Mouse (Mus musculus) MEL (cell line): ENCODE measurements at regions not wholly inside any gene's neighbourhood (a gene's known extent, or its start where the extent isn't known, plus 50 kb on each side); places are given as distances from the start of the nearest gene placed in this dataset.

Experiments used
- DNase-seq: peaks from one replicate; pipeline ENCODE4 v3.0.0; 2011; ENCODE audit warnings: low read depth, low spot score
- H3K27ac ChIP-seq: 2 replicates; pipeline ENCODE4 v1.5.1; 2012; ENCODE audit warnings: low read depth, mild to moderate bottlenecking, control low read depth, low read length, moderate library complexity; ENCODE audit not compliant: control insufficient read depth
- H3K27me3 ChIP-seq, 2 experiments: fragments of 150-350 bp in 1 of 2; sonication (generic) in 1 of 2; 2 replicates each; pipeline ENCODE4 v1.6.1; 2012; ENCODE audit warnings: low read length in 2 of 2, mild to moderate bottlenecking in 2 of 2, improper control_type of control experiment in 1 of 2, moderate library complexity in 1 of 2; ENCODE audit not compliant: insufficient read depth in 2 of 2, control insufficient read depth in 1 of 2
- H3K36me3 ChIP-seq, 2 experiments: 2 replicates each; pipeline ENCODE4 v1.6.1; 2012 to 2014; ENCODE audit warnings: low read length in 2 of 2, improper control_type of control experiment in 1 of 2, inconsistent platforms in 1 of 2, mild to moderate bottlenecking in 1 of 2; ENCODE audit not compliant: insufficient read depth in 2 of 2, control insufficient read depth in 1 of 2
- H3K4me1 ChIP-seq, 2 experiments: fragments of 150-350 bp in 1 of 2; sonication (generic) in 1 of 2; 2 replicates each; pipeline ENCODE4 v1.6.1; 2012; ENCODE audit warnings: low read length in 2 of 2, improper control_type of control experiment in 1 of 2, mild to moderate bottlenecking in 1 of 2; ENCODE audit not compliant: insufficient read depth in 2 of 2, control insufficient read depth in 1 of 2
- H3K4me3 ChIP-seq, 2 experiments: fragments of 150-350 bp in 1 of 2; sonication (generic) in 1 of 2; 2 replicates each; pipeline ENCODE4 v1.5.1; 2012; ENCODE audit warnings: low read depth in 2 of 2, low read length in 2 of 2, mild to moderate bottlenecking in 2 of 2, moderate library complexity in 2 of 2, control low read depth in 1 of 2, improper control_type of control experiment in 1 of 2; ENCODE audit not compliant: control insufficient read depth in 1 of 2, insufficient read depth in 1 of 2
- H3K79me2 ChIP-seq: 2 replicates; pipeline ENCODE4 v1.6.1; 2012; ENCODE audit warnings: mild to moderate bottlenecking, low read length, moderate library complexity; ENCODE audit not compliant: control insufficient read depth, poor library complexity, insufficient read depth
- H3K9ac ChIP-seq: 2 replicates; pipeline ENCODE4 v1.6.1; 2012; ENCODE audit warnings: low read depth, mild to moderate bottlenecking, control low read depth, low read length, moderate library complexity; ENCODE audit not compliant: control insufficient read depth, poor library complexity, severe bottlenecking
- H3K9me3 ChIP-seq: fragments of 150-350 bp; sonication (generic); replicated peaks from 2 replicates; pipeline ENCODE4 v1.6.1; 2012; ENCODE audit warnings: mild to moderate bottlenecking, low read length, improper control_type of control experiment, moderate library complexity; ENCODE audit not compliant: insufficient read depth
- CTCF ChIP-seq, 3 experiments: IDR thresholded peaks in 2 of 3; conservative IDR thresholded peaks in 1 of 3; 2 replicates each; pipeline ENCODE4 v1.5.1; 2011 to 2012; ENCODE audit warnings: low read length in 3 of 3, low read depth in 2 of 3, mild to moderate bottlenecking in 2 of 3, improper control_type of control experiment in 1 of 3, inconsistent platforms in 1 of 3, mixed read lengths in 1 of 3, moderate library complexity in 1 of 3; ENCODE audit not compliant: control insufficient read depth in 1 of 3, insufficient read depth in 1 of 3, poor library complexity in 1 of 3, severe bottlenecking in 1 of 3
- E2F4 ChIP-seq: IDR thresholded peaks from 2 replicates; pipeline ENCODE4 v1.6.1; 2011; ENCODE audit warnings: low read depth, low read length, improper control_type of control experiment, borderline replicate concordance
- ELF1 ChIP-seq: IDR thresholded peaks from 2 replicates; pipeline ENCODE4 v1.6.1; 2014; ENCODE audit warnings: low read depth, mild to moderate bottlenecking, inconsistent platforms, low read length, improper control_type of control experiment, moderate library complexity
- ETS1 ChIP-seq: IDR thresholded peaks from 2 replicates; pipeline ENCODE4 v1.6.1; 2012; ENCODE audit warnings: low read depth, mild to moderate bottlenecking, inconsistent platforms, low read length, improper control_type of control experiment, moderate library complexity
- GABPA ChIP-seq: IDR thresholded peaks from 2 replicates; pipeline ENCODE4 v1.6.1; 2012; ENCODE audit warnings: low read depth, mild to moderate bottlenecking, inconsistent platforms, low read length, improper control_type of control experiment, moderate library complexity
- GATA1 ChIP-seq: IDR thresholded peaks from 2 replicates; pipeline ENCODE4 v1.6.1; 2011; ENCODE audit warnings: low read depth, low read length, improper control_type of control experiment
- JUND ChIP-seq: IDR thresholded peaks from 2 replicates; pipeline ENCODE4 v1.6.1; 2011; ENCODE audit warnings: low read depth, mild to moderate bottlenecking, improper control_type of control experiment, low read length
- MAFK ChIP-seq: IDR thresholded peaks from 2 replicates; pipeline ENCODE4 v1.6.1; 2011; ENCODE audit warnings: low read depth, mild to moderate bottlenecking, low read length, improper control_type of control experiment, borderline replicate concordance
- MAX ChIP-seq: IDR thresholded peaks from 2 replicates; pipeline ENCODE4 v1.6.1; 2011; ENCODE audit warnings: low read length, improper control_type of control experiment
- MAZ ChIP-seq: IDR thresholded peaks from 2 replicates; pipeline ENCODE4 v1.6.1; 2012; ENCODE audit warnings: low read depth, mild to moderate bottlenecking, inconsistent platforms, low read length, improper control_type of control experiment
- MYB ChIP-seq: IDR thresholded peaks from 2 replicates; pipeline ENCODE4 v1.6.1; 2011; ENCODE audit warnings: mild to moderate bottlenecking, low read depth, low read length, improper control_type of control experiment
- NRF1 ChIP-seq: IDR thresholded peaks from 2 replicates; pipeline ENCODE4 v1.6.1; 2014; ENCODE audit warnings: low read depth, mild to moderate bottlenecking, inconsistent platforms, low read length, improper control_type of control experiment, moderate library complexity; ENCODE audit not compliant: poor library complexity, insufficient read depth, severe bottlenecking
- POLR2AphosphoS2 ChIP-seq: IDR thresholded peaks from 2 replicates; pipeline ENCODE4 v1.6.1; 2011; ENCODE audit warnings: low read length, improper control_type of control experiment
- POLR2AphosphoS5 ChIP-seq: IDR thresholded peaks from 2 replicates; pipeline ENCODE4 v1.6.1; 2012; ENCODE audit warnings: low read depth, borderline replicate concordance, mild to moderate bottlenecking, inconsistent platforms, low read length, moderate library complexity, mixed read lengths
- SIN3A ChIP-seq: IDR thresholded peaks from 2 replicates; pipeline ENCODE4 v1.6.1; 2012; ENCODE audit warnings: low read length, improper control_type of control experiment, inconsistent platforms
- SMC3 ChIP-seq: IDR thresholded peaks from 2 replicates; pipeline ENCODE4 v1.6.1; 2011; ENCODE audit warnings: low read depth, low read length, improper control_type of control experiment
- TAL1 ChIP-seq: IDR thresholded peaks from 2 replicates; pipeline ENCODE4 v1.6.1; 2012; ENCODE audit warnings: mild to moderate bottlenecking, inconsistent platforms, low read length, moderate library complexity, mixed read lengths
- TBP ChIP-seq: IDR thresholded peaks from 2 replicates; pipeline ENCODE4 v1.8.0; 2011; ENCODE audit warnings: low read depth, low read length, improper control_type of control experiment
- USF1 ChIP-seq: IDR thresholded peaks from 2 replicates; pipeline ENCODE4 v1.6.1; 2014; ENCODE audit warnings: low read depth, mild to moderate bottlenecking, inconsistent platforms, low read length, improper control_type of control experiment, moderate library complexity

GRCm38 (mm10) chr2:7683355-7683754, 174.0 kb upstream of the Celf2 start:
- Histone ChIP-seq H3K36me3 (no peaks in the 10 kb centered on the region), H3K4me1 (no peaks in the 10 kb centered on the region), H3K79me2 (no peaks in the 10 kb centered on the region), H3K27me3 (no peaks in the 10 kb centered on the region), H3K9me3 (no peaks in the 10 kb centered on the region), H3K27ac (no peak overlapping the region), H3K9ac (no peak overlapping the region), H3K4me3 (no peak overlapping the region)
- DNase-seq, result no peak
- no peak for TF ChIP-seq POLR2AphosphoS2
- no peak for TF ChIP-seq ELF1
- TF ChIP-seq GATA1, result no peak
- TF ChIP-seq MYB, result no peak
- TF ChIP-seq GABPA, result no peak
- no peak for TF ChIP-seq TAL1
- no peak for TF ChIP-seq ETS1
- TF ChIP-seq SMC3, result no peak
- TF ChIP-seq E2F4, result no peak
- TF ChIP-seq MAFK, result no peak
- TF ChIP-seq USF1, result no peak
- TF ChIP-seq SIN3A, result no peak
- TF ChIP-seq TBP, result no peak
- no peak for TF ChIP-seq NRF1
- TF ChIP-seq MAX, result no peak

GRCm38 (mm10) chr2:7640892-7641291, 131.5 kb upstream of the Celf2 start:
- Histone ChIP-seq H3K79me2 (no peaks in the 10 kb centered on the region), H3K4me1 (no peaks in the 10 kb centered on the region), H3K4me3 (no peak overlapping the region), H3K36me3 (no peaks in the 10 kb centered on the region), H3K9me3 (no peaks in the 10 kb centered on the region), H3K27ac (no peak overlapping the region), H3K9ac (no peak overlapping the region), H3K27me3 (no peaks in the 10 kb centered on the region)
- TF ChIP-seq E2F4, result no peak
- no peak for TF ChIP-seq JUND
- no peak for DNase-seq

DNA sequence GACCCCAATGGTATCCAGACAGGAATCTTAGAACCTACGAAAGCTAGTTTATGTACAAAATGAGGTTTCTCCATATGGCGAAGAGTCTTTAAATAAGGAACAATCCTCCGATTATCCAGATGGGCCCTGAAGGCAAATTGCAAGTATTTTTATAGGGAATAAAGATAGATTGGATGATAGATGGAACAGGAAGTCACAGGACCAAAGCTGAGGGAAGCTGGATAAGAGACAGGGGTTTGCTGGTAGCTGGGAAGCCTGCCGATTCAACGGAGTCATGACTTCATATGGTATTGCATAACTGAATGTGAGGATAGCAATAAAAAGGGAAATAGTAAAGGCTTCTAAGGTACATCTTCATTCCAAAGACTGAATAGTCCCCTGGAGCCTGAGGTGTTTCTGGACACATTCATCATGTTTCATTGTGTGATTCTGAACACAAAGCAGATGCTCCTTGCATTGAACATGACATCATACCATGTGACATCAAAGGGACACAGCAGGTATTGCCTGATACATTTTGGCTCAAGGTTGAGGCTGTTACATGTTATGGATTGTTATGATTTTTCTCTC, 113.4 kb upstream of the Celf2 start:
- H3K79me2 ChIP-seq, result no peaks in the 10 kb centered on the region
- TF ChIP-seq POLR2AphosphoS5 (no peak), CTCF (IDR thresholded peaks at IDR 0.05 in 2 of 3, conservative IDR thresholded peaks at IDR 0.05 in 1 of 3; ENCODE audit: control insufficient read depth in 1 of 3, insufficient read depth in 1 of 3, low read depth in 2 of 3, low read length in 3 of 3, poor library complexity in 1 of 3, severe bottlenecking in 1 of 3) (no peak), MAZ (no peak), MYB (no peak)
- DNase-seq, result no peak
- H3K9me3 ChIP-seq, result no peaks in the 10 kb centered on the region
- no peak overlapping the region for H3K27ac ChIP-seq
- H3K27me3 ChIP-seq, result no peaks in the 10 kb centered on the region
- no peaks in the 10 kb centered on the region for H3K4me1 ChIP-seq
- no peaks in the 10 kb centered on the region for H3K36me3 ChIP-seq
- H3K9ac ChIP-seq, result no peak overlapping the region
- no peak overlapping the region for H3K4me3 ChIP-seq
